In the genomic region with DNA sequence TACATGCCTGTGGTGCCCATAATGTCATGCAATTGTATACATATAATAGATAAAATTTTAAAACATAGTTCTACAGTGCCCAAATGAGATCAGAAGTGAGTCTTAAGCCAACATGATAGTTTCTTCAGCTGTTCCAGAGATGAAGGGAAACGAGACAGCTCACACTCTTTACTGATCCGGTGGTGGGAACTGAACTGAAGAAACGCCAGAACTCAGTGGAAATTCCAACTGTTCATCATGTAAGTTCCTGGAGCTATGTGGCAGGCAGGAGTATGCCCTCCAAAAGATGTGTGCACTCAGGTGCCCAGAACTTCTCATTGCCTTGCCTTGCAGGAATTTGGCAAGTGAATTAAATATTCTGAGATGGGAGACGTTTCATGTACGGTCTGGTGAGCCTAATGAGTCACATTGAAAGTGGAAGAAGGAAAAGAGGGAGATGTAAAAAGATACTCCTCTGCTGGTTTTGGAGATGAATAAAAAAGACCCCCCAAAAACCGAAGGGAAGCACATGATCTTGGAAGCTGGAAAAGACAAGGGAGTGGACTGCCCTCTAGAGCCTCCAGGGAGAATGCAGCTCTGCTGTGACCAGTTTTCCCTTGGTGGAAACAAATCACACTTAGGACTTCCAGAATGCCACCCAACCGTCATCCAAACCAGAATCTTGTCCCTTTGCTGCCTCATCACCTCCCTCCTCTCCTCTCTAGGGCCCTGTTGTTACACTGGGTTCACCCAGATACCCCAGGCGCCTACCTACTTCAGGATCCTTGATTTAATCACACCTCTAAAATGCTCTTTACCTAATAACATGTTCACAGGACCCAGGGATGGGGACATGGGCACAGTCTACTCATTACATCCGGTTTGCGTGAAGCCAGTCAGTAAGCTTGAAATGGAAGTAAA, we compare ENCODE assay signal across 9 mouse cellular contexts. TPM values are rescaled to one million over a fixed set of nuclear protein-coding genes. Genes with fewer than 3 reads are reported as not detected.
DNase-seq lines count a peak whose midpoint lies in the region; ATAC-seq and TF ChIP-seq lines count a peak whose summit lies in the region.
"Had no signal": no experiment of that assay in that cellular context is flagged by ENCODE, and none has a peak within 500 bp of the region (broad histone marks: within the 10 kb centered on the region; RNA-seq: fewer than 3 reads in every experiment).

No protein-coding gene starts in this region.

- H3K4me1 ChIP-seq in intestine, embryonic 14.5 days (replicated peaks; ENCODE audit: control insufficient read depth, insufficient read depth, low read length) = peaks cover 13% of the 10 kb centered on the region
- H3K4me1 ChIP-seq in intestine, embryonic 16.5 days (ENCODE audit: control insufficient read depth, insufficient read depth, low read length) = peaks cover 12% of the 10 kb centered on the region
- H3K4me1 ChIP-seq in ES-E14 (ENCODE audit: control insufficient read depth in 2 of 2, insufficient read depth in 2 of 2, low read length in 2 of 2, poor library complexity in 1 of 2) = peaks cover 0 to 4% of the 10 kb centered on the region in 2 experiments; a peak in 3 of 4 replicates

- no peak overlapping the region for H3ac ChIP-seq in myocyte (ENCODE audit: control insufficient read depth, insufficient read length)

- peak; percentile 72 for DNase-seq in intestine, embryonic 14.5 days (ENCODE audit: low spot score)
- DNase-seq in ES-E14 (ENCODE audit: low read depth, low spot score) = no peak
- DNase-seq in cerebellum, adult 18-20 months = peak; percentile 68 to 69
- DNase-seq in heart, postnatal 14 days = peak; percentile 53 to 66
- DNase-seq in left cerebral cortex, postnatal 25 days (ENCODE audit: low spot score in 2 of 2) = peak; percentile 62 to 76
- no peak for DNase-seq in urinary bladder, postnatal 4 days (ENCODE audit: low spot score in 2 of 2)

- H3K4me2 ChIP-seq in intestine, embryonic 14.5 days (ENCODE audit: low read length) = no peak overlapping the region
- H3K4me2 ChIP-seq in intestine, embryonic 16.5 days (ENCODE audit: low read depth, low read length) = no peak overlapping the region
- H3K4me2 ChIP-seq in myocyte (ENCODE audit: low read depth) = peak overlapping the region; percentile 19
- H3K4me2 ChIP-seq: limb, embryonic 15.5 days had no signal

- no peak for TF ChIP-seq POLR2A in myocyte (IDR thresholded peaks at IDR 0.05; ENCODE audit: insufficient read length, low read depth)

- no peaks in the 10 kb centered on the region for H3K27me3 ChIP-seq in intestine, embryonic 14.5 days (replicated peaks; ENCODE audit: control insufficient read depth, insufficient read depth, low read length)
- no peaks in the 10 kb centered on the region for H3K27me3 ChIP-seq in intestine, embryonic 16.5 days (replicated peaks; ENCODE audit: control insufficient read depth, insufficient read depth, low read length)
- no peaks in the 10 kb centered on the region for H3K27me3 ChIP-seq in myocyte (ENCODE audit: control insufficient read depth, insufficient read depth, insufficient read length)
- H3K27me3 ChIP-seq: limb, embryonic 15.5 days had no signal

- 50% methylated on average over 10 of the region's 10 CpGs for WGBS in intestine, embryonic 14.5 days
- WGBS in intestine, embryonic 16.5 days = 43% methylated on average over 10 of the region's 10 CpGs

- in situ Hi-C loops in ES-E14 (cut with MboI; ENCODE audit: low sequenced_read_pairs in 2 of 2, unreplicated experiment in 2 of 2) = no loop called here

- H3K27ac ChIP-seq in intestine, embryonic 14.5 days (ENCODE audit: low read depth) = no peak overlapping the region
- no peak overlapping the region for H3K27ac ChIP-seq in intestine, embryonic 16.5 days (ENCODE audit: low read length)
- no peak overlapping the region for H3K27ac ChIP-seq in ES-E14 (ENCODE audit: insufficient read depth, low read depth, low read length, poor library complexity, severe bottlenecking)
- H3K27ac ChIP-seq: limb, embryonic 15.5 days had no signal

- no peak for ATAC-seq in intestine, embryonic 14.5 days (replicated peaks; ENCODE audit: low FRiP score, low TSS enrichment, low read depth)
- no peak for ATAC-seq in intestine, embryonic 16.5 days

- no peak overlapping the region for H3K4me3 ChIP-seq in intestine, embryonic 14.5 days (ENCODE audit: low read depth, low read length)
- H3K4me3 ChIP-seq in intestine, embryonic 16.5 days (ENCODE audit: low read length) = no peak overlapping the region
- H3K4me3 ChIP-seq in ES-E14 (ENCODE audit: insufficient read depth in 1 of 2, low read depth in 1 of 2, low read length in 2 of 2, poor library complexity in 1 of 2, severe bottlenecking in 1 of 2) = no peak overlapping the region
- H3K4me3 ChIP-seq in myocyte = no peak overlapping the region
- H3K4me3 ChIP-seq: limb, embryonic 15.5 days had no signal

- no peaks in the 10 kb centered on the region for H3K36me3 ChIP-seq in intestine, embryonic 14.5 days (ENCODE audit: control insufficient read depth, insufficient read depth, low read length)
- H3K36me3 ChIP-seq in intestine, embryonic 16.5 days (ENCODE audit: control insufficient read depth, insufficient read depth, low read length) = no peaks in the 10 kb centered on the region
- H3K36me3 ChIP-seq in ES-E14 (ENCODE audit: control insufficient read depth, insufficient read depth, low read length, poor library complexity, severe bottlenecking) (no peaks in the 10 kb centered on the region), myocyte (ENCODE audit: control insufficient read depth, insufficient read depth) (no peaks in the 10 kb centered on the region)
- H3K36me3 ChIP-seq: limb, embryonic 15.5 days had no signal

- H3K9me3 ChIP-seq in intestine, embryonic 14.5 days (ENCODE audit: control insufficient read depth, low read length) = no peaks in the 10 kb centered on the region
- H3K9me3 ChIP-seq in intestine, embryonic 16.5 days (ENCODE audit: control insufficient read depth, low read length) = no peaks in the 10 kb centered on the region
- H3K9me3 ChIP-seq in ES-E14 (ENCODE audit: control insufficient read depth, insufficient read depth, low read depth, low read length) = no peaks in the 10 kb centered on the region
- H3K9me3 ChIP-seq: limb, embryonic 15.5 days had no signal

- peaks cover 13% of the 10 kb centered on the region for H3K79me2 ChIP-seq in myocyte (ENCODE audit: control insufficient read depth, insufficient read depth)

- intact Hi-C loops in heart, postnatal 14 days (cut with DNase I) = loop anchor here (5.0 to 10.0 kb wide), 2 partner anchors 61 to 298 kb away; no protein-coding TSS in a partner anchor
- intact Hi-C loops in left cerebral cortex, postnatal 25 days (cut with DNase I) = loop anchor here (1.0 to 10.0 kb wide), 2 partner anchors 160 to 298 kb away; no protein-coding TSS in a partner anchor

- no peak overlapping the region for H3K9ac ChIP-seq in intestine, embryonic 14.5 days (ENCODE audit: low read length)
- H3K9ac ChIP-seq in intestine, embryonic 16.5 days (ENCODE audit: low read depth, low read length) = no peak overlapping the region
- H3K9ac ChIP-seq in ES-E14 (ENCODE audit: insufficient read depth, low read depth, low read length, poor library complexity, severe bottlenecking) = peak overlapping the region; percentile 36; the same call in 1 of the 2 replicates
- H3K9ac ChIP-seq: limb, embryonic 15.5 days had no signal

TF ChIP-seq in ES-E14, 5 proteins besides CTCF, POLR2A, EP300 and RAD21:
- TF ChIP-seq ZC3H11A (IDR thresholded peaks at IDR 0.05; ENCODE audit: borderline replicate concordance, low read depth, low read length) = peak; percentile 43; the same call in 1 of the 2 replicates
- no peak for TF ChIP-seq MAFK (IDR thresholded peaks at IDR 0.05; ENCODE audit: insufficient read depth, low read depth, low read length)
- no peak for TF ChIP-seq HCFC1 (IDR thresholded peaks at IDR 0.05; ENCODE audit: borderline replicate concordance, insufficient read depth, low read length)
- no peak for TF ChIP-seq CHD2 (IDR thresholded peaks at IDR 0.05; ENCODE audit: low read depth, low read length)
- no peak for TF ChIP-seq ZNF384 (IDR thresholded peaks at IDR 0.05; ENCODE audit: low read depth, low read length)

TF ChIP-seq in myocyte, 11 proteins besides CTCF, POLR2A, EP300 and RAD21 (continues in another document):
- TF ChIP-seq TCF12 (IDR thresholded peaks at IDR 0.05; ENCODE audit: insufficient read depth, poor library complexity, severe bottlenecking) = no peak
- no peak for TF ChIP-seq POLR2AphosphoS2 (IDR thresholded peaks at IDR 0.05; ENCODE audit: insufficient read length, low read depth)
- no peak for TF ChIP-seq E2F4 (IDR thresholded peaks at IDR 0.05; ENCODE audit: insufficient read depth)
- no peak for TF ChIP-seq MYOD1 (IDR thresholded peaks at IDR 0.05; ENCODE audit: control insufficient read depth in 1 of 3, insufficient read length in 2 of 3, low read depth in 2 of 3)
- TF ChIP-seq MAX (IDR thresholded peaks at IDR 0.05; ENCODE audit: low read depth) = no peak
- TF ChIP-seq USF1 (IDR thresholded peaks at IDR 0.05; ENCODE audit: low read depth) = no peak
- no peak for TF ChIP-seq TCF3 (IDR thresholded peaks at IDR 0.05; ENCODE audit: insufficient read length, low read depth)
- no peak for TF ChIP-seq SRF (IDR thresholded peaks at IDR 0.05; ENCODE audit: control insufficient read depth, insufficient read length, low read depth)
- no peak for TF ChIP-seq REST (IDR thresholded peaks at IDR 0.05; ENCODE audit: insufficient read depth, insufficient read length)
- TF ChIP-seq CEBPB (IDR thresholded peaks at IDR 0.05; ENCODE audit: insufficient read depth, poor library complexity, severe bottlenecking) = no peak

RNA-seq across cellular contexts. Expression of gene Lyrm7, which starts 2.2 kb away (rescaled TPM):
- polyA plus RNA-seq in intestine, embryonic 14.5 days (2014; fragmentation: Nextera tagmentation; extraction: Ambion mirVana) = 8.0 and 12.4 TPM in 2 replicates
- polyA plus RNA-seq in intestine, embryonic 16.5 days (2015; fragmentation: Nextera tagmentation; extraction: Ambion mirVana) = 9.7 and 12.7 TPM in 2 replicates
- 0.98 and 1.4 TPM in 2 replicates for total RNA-seq in ES-E14 (2012; rRNA removed)
- total RNA-seq in heart, postnatal 14 days (2021) = 10 to 100 TPM; 28.0 to 29.4 TPM
- total RNA-seq in left cerebral cortex, postnatal 25 days (2021) = 10 to 100 TPM; 26.2 to 27.2 TPM
- 2.2 TPM for polyA plus RNA-seq in myocyte (2012; fragmentation: generic; extraction: Trizol)

RNA-seq across cellular contexts. Expression of gene Hint1, which starts 3.3 kb away (rescaled TPM):
- 740 and 774 TPM in 2 replicates for polyA plus RNA-seq in intestine, embryonic 14.5 days (2014; fragmentation: Nextera tagmentation; extraction: Ambion mirVana)
- 674 and 732 TPM in 2 replicates for polyA plus RNA-seq in intestine, embryonic 16.5 days (2015; fragmentation: Nextera tagmentation; extraction: Ambion mirVana)
- total RNA-seq in ES-E14 (2012; rRNA removed) = 641 and 707 TPM in 2 replicates
- 100 to 1,000 TPM; 259 to 264 TPM for total RNA-seq in heart, postnatal 14 days (2021)
- total RNA-seq in left cerebral cortex, postnatal 25 days (2021) = 100 to 1,000 TPM; 236 to 265 TPM
- polyA plus RNA-seq in myocyte (2012; fragmentation: generic; extraction: Trizol) = 860 TPM

RNA-seq across cellular contexts. Expression of gene Gpx3, which starts 39.4 kb away (rescaled TPM):
- 263 and 321 TPM in 2 replicates for polyA plus RNA-seq in intestine, embryonic 14.5 days (2014; fragmentation: Nextera tagmentation; extraction: Ambion mirVana)
- 511 and 784 TPM in 2 replicates for polyA plus RNA-seq in intestine, embryonic 16.5 days (2015; fragmentation: Nextera tagmentation; extraction: Ambion mirVana)
- 11.4 and 13.8 TPM in 2 replicates for total RNA-seq in ES-E14 (2012; rRNA removed)
- total RNA-seq in heart, postnatal 14 days (2021) = 100 to 1,000 TPM in 1 of 2 experiments, 10 to 100 TPM in 1; 93.6 to 153 TPM
- 1 to 10 TPM; 8.6 to 9.7 TPM for total RNA-seq in left cerebral cortex, postnatal 25 days (2021)
- polyA plus RNA-seq in myocyte (2012; fragmentation: generic; extraction: Trizol) = 9.4 TPM

Comparison
In these comparisons a context has a peak if more than half of its experiments do, and no peak if none do; other contexts are left out.
1. DNase-seq: peak in intestine, embryonic 14.5 days (single experiment), cerebellum, adult 18-20 months (2 of 2), heart, postnatal 14 days (2 of 2) and left cerebral cortex, postnatal 25 days (2 of 2); none in ES-E14 (single experiment) and urinary bladder, postnatal 4 days (0 of 2).
2. RNA of gene Lyrm7, which starts 2.2 kb away (total RNA-seq): 28.0 to 29.4 TPM in heart, postnatal 14 days and 26.2 to 27.2 TPM in left cerebral cortex, postnatal 25 days; 0.98 to 1.4 TPM in ES-E14; every median in the first group is over 10 times any median in the second.